Mouse (Mus musculus): ENCODE measurements around the gene Prcd. TPM values are rescaled to one million over a fixed set of nuclear protein-coding genes. Genes with fewer than 3 reads are reported as not detected.

The Prcd gene
- total and polyA plus RNA-seq, 2 experiments from 2014 or later, result 2.5 TPM; not detected in 1

DNA sequence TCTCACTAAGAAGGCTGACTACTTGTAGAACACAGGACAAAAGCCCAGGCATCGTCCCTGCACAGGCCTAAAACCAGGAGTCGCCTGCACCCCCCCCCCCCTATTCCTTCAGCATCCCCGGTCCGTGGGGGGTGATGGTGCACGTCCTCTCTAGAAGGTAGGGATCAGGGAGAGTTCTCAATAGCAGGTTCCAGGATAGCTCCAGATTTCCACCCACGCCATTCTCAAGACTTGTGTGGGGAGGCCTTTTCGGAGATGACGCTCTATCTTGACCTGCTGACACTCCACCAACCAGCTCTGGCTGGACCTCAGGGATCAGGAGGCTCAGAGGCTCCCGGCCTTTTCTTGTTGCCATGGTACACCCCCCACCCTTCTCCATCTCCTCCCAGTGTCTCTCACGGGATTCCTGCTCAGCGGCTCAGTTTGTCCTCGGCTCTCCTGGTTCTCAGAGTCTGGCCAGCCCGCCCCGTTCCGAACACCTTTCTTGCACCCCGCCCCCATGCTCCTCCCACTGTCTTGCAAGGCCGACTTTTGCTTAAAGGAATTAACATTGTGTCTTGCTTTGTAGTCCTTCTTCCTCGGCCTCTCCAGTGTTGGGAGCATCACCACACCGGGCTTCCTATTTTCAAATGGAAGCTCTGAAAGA is 9.6 kb upstream of the Prcd start:
- 24% methylated on average over 19 of the region's 19 CpGs for WGBS
- Histone ChIP-seq H3K4me1 (ENCODE audit: control insufficient read depth, insufficient read depth) (no peaks in the 10 kb centered on the region), H3K36me3 (replicated peaks; ENCODE audit: control insufficient read depth, insufficient read depth, low read length) (no peaks in the 10 kb centered on the region), H3K4me3 (ENCODE audit: low read depth, low read length) (no peak overlapping the region), H3K4me2 (ENCODE audit: low read depth, low read length) (no peak overlapping the region), H3K9me3 (replicated peaks; ENCODE audit: control insufficient read depth, low read length) (no peaks in the 10 kb centered on the region), H3K27ac (ENCODE audit: low read depth) (peak overlapping the region; percentile 41; the same call in 1 of the 2 replicates), H3K27me3 (ENCODE audit: control insufficient read depth, insufficient read depth, low read length) (peaks cover 15% of the 10 kb centered on the region; the same call in 1 of the 2 replicates), H3K9ac (replicated peaks; ENCODE audit: low read depth, low read length) (no peak overlapping the region)
- TF ChIP-seq CTCF (IDR thresholded peaks at IDR 0.05; ENCODE audit: low read depth) (no peak), EP300 (IDR thresholded peaks at IDR 0.05; ENCODE audit: low read depth) (no peak)
- ATAC-seq (ENCODE audit: insufficient read depth, low read depth) (peak; percentile 5; the same call in 1 of the 2 replicates), DNase-seq (ENCODE audit: low spot score) (no peak)

GRCm38 (mm10) chr11:116644225-116645112 is 8.9 kb upstream of the Prcd start:
- Histone ChIP-seq H3K9ac (replicated peaks; ENCODE audit: low read depth, low read length) (no peak overlapping the region), H3K4me3 (ENCODE audit: low read depth, low read length) (no peak overlapping the region), H3K4me2 (ENCODE audit: low read depth, low read length) (no peak overlapping the region), H3K4me1 (ENCODE audit: control insufficient read depth, insufficient read depth) (no peaks in the 10 kb centered on the region), H3K27ac (ENCODE audit: low read depth) (peak overlapping the region; percentile 41; the same call in 1 of the 2 replicates), H3K9me3 (replicated peaks; ENCODE audit: control insufficient read depth, low read length) (no peaks in the 10 kb centered on the region), H3K27me3 (ENCODE audit: control insufficient read depth, insufficient read depth, low read length) (peaks cover 15% of the 10 kb centered on the region), H3K36me3 (replicated peaks; ENCODE audit: control insufficient read depth, insufficient read depth, low read length) (no peaks in the 10 kb centered on the region)
- WGBS, result 61% methylated on average over 21 of the region's 21 CpGs
- no peak for ATAC-seq (ENCODE audit: insufficient read depth, low read depth)
- TF ChIP-seq EP300 (IDR thresholded peaks at IDR 0.05; ENCODE audit: low read depth) (no peak), CTCF (IDR thresholded peaks at IDR 0.05; ENCODE audit: low read depth) (no peak)
- no peak for DNase-seq (ENCODE audit: low spot score)

- peaks cover 18% of the 10 kb centered on the region for H3K27me3 ChIP-seq (ENCODE audit: control insufficient read depth, insufficient read depth, low read length)
- DNase-seq (ENCODE audit: low spot score), result no peak
- no peak overlapping the region for H3K4me2 ChIP-seq (ENCODE audit: low read depth, low read length)
- no peaks in the 10 kb centered on the region for H3K4me1 ChIP-seq (ENCODE audit: control insufficient read depth, insufficient read depth)
- no peaks in the 10 kb centered on the region for H3K9me3 ChIP-seq (replicated peaks; ENCODE audit: control insufficient read depth, low read length)
- peak overlapping the region; percentile 23; the same call in 1 of the 2 replicates for H3K27ac ChIP-seq (ENCODE audit: low read depth)
- WGBS, result 66% methylated on average over 8 of the region's 8 CpGs
- no peak overlapping the region for H3K4me3 ChIP-seq (ENCODE audit: low read depth, low read length)
- no peak for ATAC-seq (ENCODE audit: insufficient read depth, low read depth)
- H3K9ac ChIP-seq (replicated peaks; ENCODE audit: low read depth, low read length), result no peak overlapping the region
- TF ChIP-seq EP300 (IDR thresholded peaks at IDR 0.05; ENCODE audit: low read depth) (no peak), CTCF (IDR thresholded peaks at IDR 0.05; ENCODE audit: low read depth) (no peak)
- no peaks in the 10 kb centered on the region for H3K36me3 ChIP-seq (replicated peaks; ENCODE audit: control insufficient read depth, insufficient read depth, low read length)
These were observed 7.8 kb upstream of the Prcd start for GRCm38 (mm10) chr11:116645446-116646110.

- TF ChIP-seq CTCF (IDR thresholded peaks at IDR 0.05; ENCODE audit: low read depth) (no peak), EP300 (IDR thresholded peaks at IDR 0.05; ENCODE audit: low read depth) (no peak)
- 67% methylated on average over 11 of the region's 11 CpGs for WGBS
- Histone ChIP-seq H3K4me1 (ENCODE audit: control insufficient read depth, insufficient read depth) (no peaks in the 10 kb centered on the region), H3K36me3 (replicated peaks; ENCODE audit: control insufficient read depth, insufficient read depth, low read length) (no peaks in the 10 kb centered on the region), H3K27me3 (ENCODE audit: control insufficient read depth, insufficient read depth, low read length) (peaks cover 19% of the 10 kb centered on the region), H3K4me3 (ENCODE audit: low read depth, low read length) (no peak overlapping the region), H3K4me2 (ENCODE audit: low read depth, low read length) (no peak overlapping the region), H3K27ac (ENCODE audit: low read depth) (no peak overlapping the region), H3K9me3 (replicated peaks; ENCODE audit: control insufficient read depth, low read length) (no peaks in the 10 kb centered on the region), H3K9ac (replicated peaks; ENCODE audit: low read depth, low read length) (no peak overlapping the region)
- DNase-seq (ENCODE audit: low spot score) (no peak), ATAC-seq (ENCODE audit: insufficient read depth, low read depth) (no peak)
These were observed 7.2 kb upstream of the Prcd start for GRCm38 (mm10) chr11:116646136-116646535.

- ATAC-seq (ENCODE audit: insufficient read depth, low read depth) (no peak), DNase-seq (ENCODE audit: low spot score) (no peak)
- Histone ChIP-seq H3K9ac (replicated peaks; ENCODE audit: low read depth, low read length) (no peak overlapping the region), H3K4me3 (ENCODE audit: low read depth, low read length) (no peak overlapping the region), H3K36me3 (replicated peaks; ENCODE audit: control insufficient read depth, insufficient read depth, low read length) (no peaks in the 10 kb centered on the region), H3K27me3 (ENCODE audit: control insufficient read depth, insufficient read depth, low read length) (peaks cover 26% of the 10 kb centered on the region), H3K4me2 (ENCODE audit: low read depth, low read length) (no peak overlapping the region), H3K4me1 (ENCODE audit: control insufficient read depth, insufficient read depth) (no peaks in the 10 kb centered on the region), H3K9me3 (replicated peaks; ENCODE audit: control insufficient read depth, low read length) (no peaks in the 10 kb centered on the region), H3K27ac (ENCODE audit: low read depth) (no peak overlapping the region; the same call in 1 of the 2 replicates)
- TF ChIP-seq EP300 (IDR thresholded peaks at IDR 0.05; ENCODE audit: low read depth), result no peak
- TF ChIP-seq CTCF (IDR thresholded peaks at IDR 0.05; ENCODE audit: low read depth), result no peak
- WGBS, result 86% methylated on average over 7 of the region's 7 CpGs
These were observed 6.6 kb upstream of the Prcd start for GRCm38 (mm10) chr11:116646771-116647170.
